Mouse (Mus musculus): Measurements from ENCODE around the gene Npr2.

- TF ChIP-seq MAFK (IDR thresholded peaks at IDR 0.05; ENCODE audit: insufficient replicate concordance, low read length), result no peak
- no peak for TF ChIP-seq POLR2A (IDR thresholded peaks at IDR 0.05; ENCODE audit: low read depth, low read length)
- no peak for TF ChIP-seq CTCF (conservative IDR thresholded peaks at IDR 0.05 in 1 of 2, IDR thresholded peaks at IDR 0.05 in 1 of 2; ENCODE audit: low read depth in 2 of 2, low read length in 2 of 2)
- no peak for TF ChIP-seq SIN3A (IDR thresholded peaks at IDR 0.05; ENCODE audit: low read length)
- TF ChIP-seq UBTF (IDR thresholded peaks at IDR 0.05; ENCODE audit: low read depth, low read length), result no peak
- TF ChIP-seq TBP (conservative IDR thresholded peaks at IDR 0.05; ENCODE audit: low read depth, low read length), result no peak
- no peak for TF ChIP-seq CHD2 (IDR thresholded peaks at IDR 0.05; ENCODE audit: low read length)
- no peak for TF ChIP-seq NELFE (IDR thresholded peaks at IDR 0.05; ENCODE audit: low read depth, low read length)
- no peak for TF ChIP-seq E2F4 (IDR thresholded peaks at IDR 0.05; ENCODE audit: insufficient replicate concordance, low read depth, low read length)
- no peak for TF ChIP-seq RCOR1 (conservative IDR thresholded peaks at IDR 0.05; ENCODE audit: low read depth, low read length)
- no peak for TF ChIP-seq MYC (IDR thresholded peaks at IDR 0.05; ENCODE audit: low read depth, low read length)
Measured at GRCm38 (mm10) chr4:43591961-43592360, 39.8 kb upstream of the Npr2 start.

Data from CH12.LX (cell line).